Mouse (Mus musculus) E14TG2a.4 (cell line): ENCODE results near the gene Krtap5-1.
"Not testable (repeated sequence)": the region's sequence is repeated elsewhere in the genome, so short reads cannot be mapped to it uniquely, and the experiment has no call there.

ENCODE experiments used
- H3K27me3 ChIP-seq: 2 replicates; pipeline ENCODE4 v1.6.1; 2014; ENCODE audit warnings: low read length, control low read depth; ENCODE audit not compliant: insufficient read depth
- H3K36me3 ChIP-seq: 2 replicates; pipeline ENCODE4 v1.6.1; 2014; ENCODE audit warnings: low read length, control low read depth; ENCODE audit not compliant: insufficient read depth
- H3K4me1 ChIP-seq: replicated peaks from 2 replicates; pipeline ENCODE4 v1.6.1; 2014; ENCODE audit warnings: low read depth, low read length, control low read depth
- H3K4me3 ChIP-seq: replicated peaks from 2 replicates; pipeline ENCODE4 v1.5.1; 2014; ENCODE audit warnings: mild to moderate bottlenecking, low read length
- H3K9me3 ChIP-seq: 2 replicates; pipeline ENCODE4 v1.6.1; 2014; ENCODE audit warnings: low read length, control low read depth
- CTCF ChIP-seq: conservative IDR thresholded peaks from 2 replicates; pipeline ENCODE4 v1.5.1; 2014; ENCODE audit warnings: low read length
- NANOG ChIP-seq: IDR thresholded peaks from 2 replicates; pipeline ENCODE4 v1.6.1; 2014; ENCODE audit warnings: borderline replicate concordance, low read length, mixed read lengths
- POU5F1 ChIP-seq: IDR thresholded peaks from 2 replicates; pipeline ENCODE4 v1.6.1; 2014; ENCODE audit warnings: low read length, borderline replicate concordance

Gene Krtap5-1

DNA sequence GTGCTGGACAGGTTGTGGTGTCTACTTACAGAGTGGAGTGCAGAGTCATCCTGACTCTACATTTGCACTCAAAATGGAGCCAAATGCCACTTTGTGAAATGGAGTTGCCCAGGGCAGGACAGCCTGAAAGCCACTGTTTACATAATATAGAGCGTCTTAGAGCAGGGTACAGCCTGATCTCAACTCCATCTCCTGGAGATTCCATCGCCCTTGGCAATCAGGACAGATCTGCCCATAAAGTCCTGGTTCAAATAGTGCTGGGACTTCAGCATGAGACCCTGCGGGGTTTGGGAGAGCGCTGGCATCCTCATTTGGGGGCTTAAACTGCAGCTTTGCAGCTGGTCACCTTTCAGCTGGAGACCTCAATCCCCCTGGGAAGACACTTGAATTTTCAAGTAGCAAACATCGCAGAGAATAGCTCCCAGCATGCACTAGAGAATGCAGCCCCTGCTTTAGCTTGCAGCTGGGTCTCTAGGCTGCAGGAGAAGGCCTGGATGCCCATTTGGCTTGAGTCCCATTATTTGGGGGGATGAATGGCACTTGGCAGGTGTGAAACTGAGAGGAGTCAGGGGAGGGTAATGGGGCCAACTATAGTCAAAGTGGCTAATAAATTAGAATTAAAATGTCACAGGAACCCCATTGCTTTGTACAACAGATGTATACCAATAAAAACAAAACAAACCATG, 17.8 kb upstream of the Krtap5-1 start:
- Histone ChIP-seq H3K27me3 (peaks cover 11% of the 10 kb centered on the region; the same call in 1 of the 2 replicates), H3K36me3 (no peaks in the 10 kb centered on the region), H3K9me3 (no peaks in the 10 kb centered on the region), H3K4me1 (0 out of 2 replicates have a peak, but pooled peaks cover 9% of the 10 kb centered on the region), H3K4me3 (no peak overlapping the region)
- TF ChIP-seq CTCF: no peak
- TF ChIP-seq POU5F1: no peak
- TF ChIP-seq NANOG: no peak

GRCm38 (mm10) chr7:142303929-142304328, 7.0 kb upstream of the Krtap5-1 start:
- H3K4me1 ChIP-seq, H3K36me3 ChIP-seq, H3K4me3 ChIP-seq, H3K9me3 ChIP-seq: not testable (repeated sequence)
- H3K27me3 ChIP-seq: peaks cover 39% of the 10 kb centered on the region

DNA sequence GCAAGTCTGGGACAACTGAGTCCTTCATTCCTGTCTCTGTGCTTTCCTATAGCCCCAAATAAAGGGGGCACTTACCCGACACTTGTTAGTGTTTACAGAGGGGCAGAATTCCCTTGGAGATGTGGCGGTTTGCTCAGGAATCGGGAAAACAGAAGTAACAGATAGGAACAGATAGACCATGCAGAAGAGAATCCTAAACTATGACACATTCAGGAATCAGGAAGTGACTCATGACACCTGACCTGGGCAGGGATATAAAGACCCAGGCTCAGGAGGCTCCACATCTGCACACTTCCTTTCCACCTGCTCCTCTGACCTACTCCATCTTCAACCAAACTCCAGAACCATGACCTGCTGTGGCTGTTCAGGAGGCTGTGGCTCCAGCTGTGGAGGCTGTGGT, 6.3 kb upstream of the Krtap5-1 start, which contains the start of gene Krtap5-4:
TSS of gene Krtap5-4 (plus strand) at position 301 of the 400 bp plus-strand sequence.
- TF ChIP-seq POU5F1 (no peak), CTCF (no peak), NANOG (no peak)
- Histone ChIP-seq H3K27me3 (peaks cover 42% of the 10 kb centered on the region), H3K4me1 (no peaks in the 10 kb centered on the region), H3K36me3 (no peaks in the 10 kb centered on the region), H3K9me3 (no peaks in the 10 kb centered on the region), H3K4me3 (no peak within 1 kb of the TSS)

DNA sequence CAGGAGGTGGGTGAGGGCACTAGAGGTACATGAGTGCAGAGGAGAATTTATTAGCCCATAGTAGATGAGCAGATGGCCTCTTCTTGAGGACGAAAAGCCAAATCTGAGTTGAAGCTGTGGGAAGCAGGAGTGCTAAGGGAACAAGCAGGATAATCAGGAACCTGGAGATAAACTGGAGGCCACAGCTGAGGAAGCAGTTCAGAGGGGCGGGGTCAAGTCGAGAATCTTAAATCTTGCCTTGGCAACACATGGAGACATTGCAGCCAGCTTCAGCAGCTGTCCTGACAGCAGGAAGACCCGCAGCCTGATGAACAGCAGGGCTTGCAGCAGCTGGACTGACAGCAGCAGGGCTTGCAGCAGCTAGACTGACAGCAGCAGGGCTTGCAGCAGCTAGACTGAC, 810 bp downstream of the Krtap5-1 start:
- H3K27me3 ChIP-seq: peaks cover 17% of the 10 kb centered on the region
- H3K4me1 ChIP-seq, H3K36me3 ChIP-seq, H3K4me3 ChIP-seq: not testable (repeated sequence)
- peaks cover 14% of the 10 kb centered on the region for H3K9me3 ChIP-seq

DNA sequence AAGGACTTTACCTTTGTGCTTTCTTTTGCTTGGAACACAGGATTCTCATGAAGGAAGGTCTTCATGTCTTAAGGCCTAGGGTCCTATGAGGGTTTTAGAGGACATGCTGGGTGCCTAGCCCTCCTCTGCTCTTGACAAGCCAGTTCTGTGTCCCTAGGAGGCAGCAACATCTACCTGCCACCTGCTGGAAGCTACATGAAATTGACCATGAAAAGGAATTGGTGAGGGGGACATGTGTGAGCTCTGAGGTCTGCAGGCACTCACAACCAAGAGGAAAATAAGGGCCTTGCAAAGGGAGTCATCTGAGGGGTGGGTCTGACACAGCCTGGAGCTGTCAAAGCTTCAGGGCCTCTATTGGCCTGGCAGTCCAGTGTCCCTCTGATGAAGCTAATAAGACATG, 1.5 kb downstream of the Krtap5-1 start:
- Histone ChIP-seq H3K27me3 (peaks cover 14% of the 10 kb centered on the region), H3K36me3 (no peaks in the 10 kb centered on the region)
- peak; percentile 17; the same call in 1 of the 2 replicates for TF ChIP-seq CTCF
- TF ChIP-seq NANOG: no peak

DNA sequence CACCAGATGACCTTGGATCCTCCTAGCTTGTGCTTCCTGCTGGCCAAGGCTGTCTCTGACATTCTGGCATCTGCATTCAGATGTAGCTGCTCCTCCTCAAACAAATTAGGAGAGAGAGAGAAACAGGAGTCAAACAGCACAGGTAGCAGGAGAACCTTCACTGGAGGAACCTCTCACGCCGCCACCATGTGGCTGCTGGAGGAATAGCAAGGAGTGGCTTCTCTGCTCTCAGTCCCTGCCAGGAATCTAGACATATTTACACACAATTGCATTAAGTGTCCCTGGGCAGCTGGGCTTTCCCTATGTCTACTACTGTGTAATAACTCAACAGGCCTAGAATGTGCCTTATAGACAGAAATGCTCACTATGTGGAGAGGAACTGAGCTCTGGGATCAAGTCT, 3.1 kb downstream of the Krtap5-1 start:
- Histone ChIP-seq H3K27me3 (peaks cover 10% of the 10 kb centered on the region), H3K9me3 (peaks cover 36% of the 10 kb centered on the region)
- peak; percentile 32 for TF ChIP-seq CTCF
- not testable (repeated sequence) for H3K4me3 ChIP-seq, H3K36me3 ChIP-seq, H3K4me1 ChIP-seq

More for the DNA sequence above, 1.5 kb downstream of the Krtap5-1 start:
- Histone ChIP-seq H3K4me1 (no peaks in the 10 kb centered on the region), H3K4me3 (no peak overlapping the region), H3K9me3 (peaks cover 21% of the 10 kb centered on the region)

GRCm38 (mm10) chr7:142285910-142286612, 10.9 kb downstream of the Krtap5-1 start:
- not testable (repeated sequence) for H3K4me1 ChIP-seq, H3K36me3 ChIP-seq
- H3K27me3 ChIP-seq: peaks cover 54% of the 10 kb centered on the region

DNA sequence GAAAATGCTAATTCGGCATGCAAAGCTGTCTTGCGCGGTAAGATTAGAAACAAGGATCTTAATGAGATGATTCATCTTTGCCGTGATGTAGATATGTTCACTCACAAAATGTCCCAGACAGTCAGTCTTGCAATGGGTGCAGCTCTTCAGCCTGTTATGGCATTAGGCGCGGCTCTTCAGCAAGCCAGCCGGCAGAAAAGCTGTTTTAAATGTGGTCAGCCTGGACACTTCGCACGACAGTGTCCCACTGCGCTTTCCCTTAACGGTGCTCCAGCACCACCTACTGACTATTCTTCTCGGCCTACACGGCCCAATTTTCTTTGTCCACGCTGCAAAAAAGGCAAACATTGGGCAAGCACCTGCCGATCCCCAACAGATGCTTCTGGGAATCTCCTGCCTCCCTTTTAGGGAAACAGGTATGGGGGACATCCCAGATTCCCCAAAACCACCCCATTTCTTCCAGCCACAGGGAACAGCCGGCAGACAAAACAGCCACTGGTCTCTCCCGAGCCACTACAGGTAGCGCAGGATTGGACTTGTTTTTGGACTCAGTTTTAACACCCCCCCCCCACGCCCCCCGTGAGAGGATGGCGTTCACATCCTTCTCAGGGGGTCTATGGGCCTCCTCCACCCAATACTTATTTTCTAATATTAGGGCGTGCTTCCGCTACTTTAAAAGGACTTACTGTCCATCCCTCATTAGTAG, 11.6 kb downstream of the Krtap5-1 start:
- H3K27me3 ChIP-seq: peaks cover 60% of the 10 kb centered on the region
- no peak overlapping the region for H3K4me3 ChIP-seq
- H3K9me3 ChIP-seq: peaks cover 14% of the 10 kb centered on the region
- H3K36me3 ChIP-seq: no peaks in the 10 kb centered on the region
- no peak for TF ChIP-seq CTCF
- no peak for TF ChIP-seq POU5F1
- TF ChIP-seq NANOG: no peak
- peaks cover 10% of the 10 kb centered on the region for H3K4me1 ChIP-seq

More at GRCm38 (mm10) chr7:142285910-142286612, 10.9 kb downstream of the Krtap5-1 start:
- H3K4me3 ChIP-seq: not testable (repeated sequence)
- H3K9me3 ChIP-seq: peaks cover 21% of the 10 kb centered on the region

DNA sequence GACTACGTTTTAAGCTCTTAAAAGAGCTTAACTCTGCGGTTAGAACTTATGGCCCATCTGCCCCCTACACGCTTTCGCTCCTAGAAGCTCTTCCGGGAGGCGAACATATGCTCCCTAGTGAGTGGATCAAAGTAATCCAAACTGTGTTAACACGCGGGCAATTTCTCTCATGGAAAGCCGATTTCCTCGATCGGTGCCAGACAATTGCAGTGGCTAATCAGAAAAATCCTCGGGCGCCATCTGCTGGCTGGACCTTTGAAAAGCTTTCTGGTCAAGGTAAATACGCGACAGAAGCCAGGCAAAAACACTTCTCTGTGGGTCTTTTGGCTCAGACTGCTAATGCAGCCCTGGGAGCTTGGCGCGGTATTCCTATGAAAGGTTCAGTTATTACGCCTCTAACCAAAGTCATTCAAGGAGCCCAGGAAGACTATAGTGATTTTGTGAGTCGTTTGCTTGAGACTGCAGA, 12.3 kb downstream of the Krtap5-1 start:
- TF ChIP-seq CTCF: peak; percentile 74
- TF ChIP-seq NANOG: peak; percentile 29; the same call in 1 of the 2 replicates
- TF ChIP-seq POU5F1: no peak
- Histone ChIP-seq H3K4me1 (peaks cover 10% of the 10 kb centered on the region), H3K27me3 (peaks cover 67% of the 10 kb centered on the region), H3K4me3 (peak overlapping the region; percentile 81), H3K9me3 (peaks cover 7% of the 10 kb centered on the region), H3K36me3 (no peaks in the 10 kb centered on the region)
